Mouse (Mus musculus): ENCODE measurements around the gene Mindy4b-ps. TPM values are rescaled to one million over a fixed set of nuclear protein-coding genes. Genes with fewer than 3 reads are reported as not detected.

Mindy4b-ps gene
- polyA plus RNA-seq, 1 experiment from 2014 or later: not detected

DNA sequence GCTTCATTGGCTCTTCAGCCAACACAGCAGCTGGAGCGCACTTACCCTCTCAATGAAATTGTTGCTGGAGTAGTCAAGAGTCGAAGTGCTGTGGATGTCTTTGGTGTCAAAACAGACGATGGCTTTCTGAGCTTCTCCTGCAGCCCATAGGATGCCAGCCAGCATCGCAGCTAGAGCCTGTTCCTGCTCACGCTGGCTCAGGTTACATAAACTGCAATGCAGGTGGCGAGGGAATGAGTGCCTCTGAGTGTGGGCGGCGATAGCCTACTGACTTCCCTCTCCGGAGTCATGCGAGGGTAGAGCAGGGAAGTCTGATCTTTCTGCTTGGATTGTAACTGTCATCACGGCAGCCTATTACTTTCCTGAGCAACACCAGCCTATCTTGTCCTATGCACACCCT is 11.8 kb downstream of the Mindy4b-ps start:
- 69% methylated on average over 11 of the region's 11 CpGs for WGBS
- peaks cover 13% of the 10 kb centered on the region for H3K4me1 ChIP-seq
- no peak for DNase-seq (ENCODE audit: low spot score)
- H3K4me3 ChIP-seq: no peak overlapping the region
- H3K36me3 ChIP-seq: no peaks in the 10 kb centered on the region
- H3K27ac ChIP-seq (replicated peaks): no peak overlapping the region
- H3K27me3 ChIP-seq (ENCODE audit: low read depth, poor library complexity, severe bottlenecking): peaks cover 88% of the 10 kb centered on the region
- H3K9me3 ChIP-seq (replicated peaks): no peaks in the 10 kb centered on the region

DNA sequence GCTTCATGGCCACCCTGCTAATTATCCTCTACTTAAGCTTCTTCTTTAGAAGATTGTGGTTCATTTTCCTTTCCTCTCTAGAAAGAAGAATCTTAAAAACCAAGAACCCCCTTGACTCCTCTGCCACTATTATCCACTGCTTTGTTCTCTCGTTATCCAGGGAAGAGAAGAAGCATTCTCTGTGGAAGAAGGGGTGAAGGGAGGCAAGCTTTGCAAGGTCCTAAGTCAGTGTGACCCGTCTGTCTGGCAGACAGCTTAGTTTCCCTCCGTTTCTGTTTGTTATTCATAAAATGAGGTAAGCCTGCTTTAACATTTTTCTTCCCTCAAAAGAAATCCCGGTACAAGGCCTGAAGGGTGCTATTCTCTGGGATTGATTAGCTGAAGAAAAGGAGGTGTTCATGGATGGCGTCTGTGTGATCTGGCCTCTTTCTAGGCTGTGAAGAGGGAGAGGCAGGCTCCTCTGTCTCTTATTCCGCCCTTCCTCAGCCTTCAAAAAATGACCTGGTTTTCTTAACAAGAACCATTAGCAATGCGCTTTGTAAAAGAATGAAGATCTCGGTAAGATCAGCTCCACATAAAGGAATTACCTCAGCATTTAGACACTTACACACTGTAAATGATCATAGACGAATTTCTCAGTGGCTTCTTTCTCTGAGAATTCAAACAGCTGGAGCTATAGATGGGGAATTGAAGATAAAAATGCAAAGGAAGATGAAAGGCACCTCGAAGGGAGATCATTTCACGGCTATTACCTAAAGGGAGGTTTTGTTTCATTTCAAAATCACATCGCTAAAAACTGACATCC is 12.8 kb downstream of the Mindy4b-ps start:
- H3K27me3 ChIP-seq (ENCODE audit: low read depth, poor library complexity, severe bottlenecking): peaks cover 78% of the 10 kb centered on the region

DNA sequence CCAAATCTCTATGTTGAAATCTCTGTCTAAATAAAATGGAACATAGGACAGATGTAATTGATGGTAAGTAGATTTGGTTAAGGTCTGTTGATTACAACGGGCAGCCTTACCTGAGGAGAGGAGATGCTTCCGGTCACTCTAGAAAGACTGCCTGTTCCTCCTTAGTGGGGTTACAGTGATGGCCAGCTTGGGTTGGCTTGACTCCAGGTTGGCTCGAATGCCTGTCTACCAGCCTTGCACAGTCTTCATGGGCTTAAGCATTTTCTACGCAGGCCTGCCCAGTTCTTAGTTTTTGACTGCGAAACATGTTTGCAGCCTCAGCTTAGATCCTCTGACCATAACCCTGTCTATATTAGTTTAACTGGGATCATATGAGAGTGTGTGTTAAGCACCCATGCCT is 13.5 kb downstream of the Mindy4b-ps start:
- Histone ChIP-seq H3K27me3 (ENCODE audit: low read depth, poor library complexity, severe bottlenecking) (peaks cover 71% of the 10 kb centered on the region), H3K27ac (replicated peaks) (no peak overlapping the region), H3K4me1 (peaks cover 13% of the 10 kb centered on the region), H3K36me3 (no peaks in the 10 kb centered on the region), H3K9me3 (replicated peaks) (no peaks in the 10 kb centered on the region), H3K4me3 (no peak overlapping the region)
- no peak for DNase-seq (ENCODE audit: low spot score)
- 91% methylated on average over 5 of the region's 5 CpGs for WGBS

More for the DNA sequence above, 12.8 kb downstream of the Mindy4b-ps start:
- Histone ChIP-seq H3K4me1 (peaks cover 13% of the 10 kb centered on the region), H3K36me3 (no peaks in the 10 kb centered on the region), H3K9me3 (replicated peaks) (no peaks in the 10 kb centered on the region), H3K4me3 (no peak overlapping the region), H3K27ac (replicated peaks) (no peak overlapping the region)
- WGBS: 53% methylated on average over 12 of the region's 12 CpGs
- DNase-seq (ENCODE audit: low spot score): no peak

DNA sequence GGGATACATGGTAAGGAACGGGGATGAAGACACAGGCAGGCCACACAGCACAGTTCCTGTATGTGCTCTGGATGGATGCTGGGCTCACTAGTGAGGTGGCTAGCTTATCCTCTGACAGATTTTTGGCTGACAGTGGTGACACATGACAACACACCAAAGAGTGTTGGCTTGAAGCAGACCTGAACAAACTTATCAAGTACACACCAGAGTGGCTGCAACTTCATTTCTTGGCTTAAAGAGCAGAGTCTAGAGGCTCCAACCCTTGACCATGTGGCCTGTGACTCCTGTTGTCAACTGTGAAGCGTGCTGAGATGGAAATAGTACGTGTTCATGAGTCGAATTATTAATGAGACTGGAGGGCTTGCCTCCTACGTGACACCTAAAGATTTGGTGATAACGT is 17.4 kb downstream of the Mindy4b-ps start:
- Histone ChIP-seq H3K27ac (replicated peaks) (no peak overlapping the region), H3K9me3 (replicated peaks) (no peaks in the 10 kb centered on the region), H3K36me3 (no peaks in the 10 kb centered on the region), H3K4me1 (peaks cover 10% of the 10 kb centered on the region), H3K4me3 (no peak overlapping the region), H3K27me3 (ENCODE audit: low read depth, poor library complexity, severe bottlenecking) (peaks cover 32% of the 10 kb centered on the region)
- 89% methylated on average over 6 of the region's 6 CpGs for WGBS
- DNase-seq (ENCODE audit: low spot score): no peak

DNA sequence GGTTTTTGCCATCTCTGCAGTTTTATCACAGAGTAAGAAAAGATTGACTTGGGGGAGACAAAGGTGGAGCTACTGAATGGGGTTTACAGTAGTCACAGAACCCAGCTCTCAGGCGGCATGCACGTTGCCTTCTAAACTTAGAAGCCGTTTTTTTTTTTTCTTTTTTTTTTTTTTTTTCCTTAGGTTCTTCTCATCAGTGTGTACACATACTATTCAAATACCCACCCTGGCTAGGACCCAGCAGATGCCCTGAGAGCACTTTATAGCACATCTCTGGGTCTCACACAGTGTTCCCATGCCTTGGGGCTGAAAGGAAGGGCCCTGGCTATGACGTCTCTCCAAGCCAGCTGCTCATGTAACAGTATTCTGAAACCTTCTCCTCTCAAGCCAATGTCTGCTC is 23.4 kb downstream of the Mindy4b-ps start:
- no peak overlapping the region for H3K4me3 ChIP-seq
- no peaks in the 10 kb centered on the region; the same call in 1 of the 2 replicates for H3K27me3 ChIP-seq (ENCODE audit: low read depth, poor library complexity, severe bottlenecking)
- no peaks in the 10 kb centered on the region for H3K36me3 ChIP-seq
- no peaks in the 10 kb centered on the region for H3K4me1 ChIP-seq
- WGBS: 89% methylated on average over 4 of the region's 4 CpGs
- no peaks in the 10 kb centered on the region for H3K9me3 ChIP-seq (replicated peaks)
- H3K27ac ChIP-seq (replicated peaks): no peak overlapping the region
- no peak for DNase-seq (ENCODE audit: low spot score)

DNA sequence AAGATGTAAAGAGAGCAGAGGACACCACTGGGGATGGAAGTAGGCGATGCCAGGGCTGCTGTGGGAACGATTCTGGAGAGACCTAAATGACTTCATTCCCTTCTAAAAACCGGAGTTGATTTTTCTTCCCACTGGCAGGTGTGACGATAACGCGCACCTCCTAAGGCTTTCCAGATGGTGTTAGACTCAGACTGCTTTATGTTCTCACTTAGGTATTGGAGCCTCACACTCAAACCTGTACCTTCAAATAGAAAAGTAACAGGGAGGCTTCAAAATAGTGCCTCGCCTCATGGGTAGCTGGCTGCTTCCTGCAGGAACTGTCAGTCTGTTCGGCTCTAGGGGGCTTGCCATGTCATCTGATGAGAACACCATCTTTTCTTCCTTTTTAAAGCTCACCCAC is 23.9 kb downstream of the Mindy4b-ps start:
- no peaks in the 10 kb centered on the region for H3K36me3 ChIP-seq
- no peaks in the 10 kb centered on the region for H3K9me3 ChIP-seq (replicated peaks)
- H3K4me1 ChIP-seq: no peaks in the 10 kb centered on the region
- H3K27me3 ChIP-seq (ENCODE audit: low read depth, poor library complexity, severe bottlenecking): no peaks in the 10 kb centered on the region; the same call in 1 of the 2 replicates
- DNase-seq (ENCODE audit: low spot score): no peak
- no peak overlapping the region for H3K4me3 ChIP-seq
- no peak overlapping the region for H3K27ac ChIP-seq (replicated peaks)
- 84% methylated on average over 8 of the region's 8 CpGs for WGBS

DNA sequence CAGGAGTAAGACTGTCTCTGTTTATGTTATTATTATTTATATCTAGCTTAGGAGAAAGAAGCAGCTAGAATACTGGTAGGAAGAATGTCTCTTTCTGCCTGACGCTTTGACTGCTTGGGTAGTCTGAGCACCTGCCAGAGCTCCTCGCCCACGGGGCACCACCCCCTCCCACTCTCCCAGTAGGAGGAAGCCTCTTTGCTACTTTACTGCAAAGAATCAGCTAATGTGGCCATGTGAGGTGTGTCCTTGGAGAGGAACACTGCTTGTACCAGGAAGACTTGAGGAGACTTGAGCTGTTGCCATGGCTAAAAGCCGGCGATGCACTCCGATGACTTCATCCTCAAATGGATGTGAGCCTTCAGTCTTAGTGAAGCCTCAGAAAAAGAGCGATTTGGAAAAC is 32.6 kb downstream of the Mindy4b-ps start:
- no peaks in the 10 kb centered on the region for H3K9me3 ChIP-seq (replicated peaks)
- peaks cover 11% of the 10 kb centered on the region for H3K27me3 ChIP-seq (ENCODE audit: low read depth, poor library complexity, severe bottlenecking)
- no peak overlapping the region for H3K4me3 ChIP-seq
- no peak for DNase-seq (ENCODE audit: low spot score)
- no peak overlapping the region for H3K27ac ChIP-seq (replicated peaks)
- no peaks in the 10 kb centered on the region for H3K36me3 ChIP-seq
- WGBS: 80% methylated on average over 7 of the region's 7 CpGs
- H3K4me1 ChIP-seq: peaks cover 9% of the 10 kb centered on the region; the same call in 1 of the 2 replicates

DNA sequence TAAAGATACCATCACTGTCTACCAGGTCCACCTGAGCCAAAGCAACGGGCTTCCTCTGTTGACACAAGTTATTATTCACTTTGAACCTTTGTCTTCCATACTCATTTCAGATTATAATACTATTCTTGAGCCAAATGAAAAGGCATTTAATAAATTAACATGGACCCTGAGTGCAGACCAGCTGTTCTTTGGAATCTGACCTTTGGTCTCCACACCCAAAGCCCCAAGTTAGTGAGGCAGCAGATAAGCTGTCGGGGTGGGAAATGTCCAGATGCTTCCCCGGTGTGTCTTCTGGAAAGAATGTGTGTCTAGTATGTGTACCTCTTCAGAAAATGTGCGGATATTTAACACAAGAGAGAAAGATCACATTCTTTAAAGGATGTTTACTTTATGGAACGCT is 33.1 kb downstream of the Mindy4b-ps start:
- DNase-seq (ENCODE audit: low spot score): no peak
- Histone ChIP-seq H3K36me3 (no peaks in the 10 kb centered on the region), H3K27ac (replicated peaks) (no peak overlapping the region), H3K27me3 (ENCODE audit: low read depth, poor library complexity, severe bottlenecking) (peaks cover 12% of the 10 kb centered on the region), H3K4me3 (no peak overlapping the region), H3K9me3 (replicated peaks) (no peaks in the 10 kb centered on the region), H3K4me1 (peaks cover 9% of the 10 kb centered on the region; the same call in 1 of the 2 replicates)
- WGBS: 74% methylated on average over 5 of the region's 5 CpGs

DNA sequence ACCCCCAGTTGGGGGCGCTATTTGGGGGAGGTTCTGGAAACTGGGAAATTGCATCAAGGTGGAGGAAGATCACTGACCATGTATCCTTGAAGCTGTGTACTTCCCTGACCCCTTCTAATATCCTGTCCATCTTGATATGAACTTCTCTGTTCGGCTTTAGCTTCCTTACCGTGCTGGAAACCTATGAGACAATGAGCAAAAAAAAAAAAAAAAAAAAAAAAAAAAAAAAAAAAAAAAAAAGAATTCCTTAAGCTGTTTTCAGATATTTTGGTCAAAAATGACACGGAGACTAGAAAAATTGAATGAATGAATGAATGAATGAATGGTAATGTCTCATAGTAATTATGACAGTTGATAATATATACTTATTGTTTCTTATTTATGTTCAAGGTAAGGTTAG is 35.6 kb downstream of the Mindy4b-ps start:
- 73% methylated on average over 4 of the region's 4 CpGs for WGBS
- no peak overlapping the region for H3K27ac ChIP-seq (replicated peaks)

DNA sequence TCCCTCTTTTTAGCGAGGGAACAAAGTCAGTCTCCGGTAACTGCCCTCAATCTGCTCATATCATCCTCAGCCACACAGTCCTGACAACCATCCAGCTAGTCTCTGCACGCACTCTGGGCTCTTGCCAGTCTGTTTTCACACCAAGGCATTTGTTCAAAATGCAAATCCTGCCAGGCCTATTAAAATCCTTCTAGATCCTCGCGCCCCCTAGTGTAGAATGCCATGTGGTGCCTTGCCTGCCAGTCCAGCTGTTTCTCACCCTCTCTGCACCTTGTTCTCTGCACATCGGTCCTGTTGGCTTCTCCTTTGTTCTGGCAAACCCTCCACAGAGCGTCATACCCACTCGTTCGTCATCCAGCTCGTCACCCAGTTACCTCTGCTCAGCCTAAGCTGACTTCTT is 36.2 kb downstream of the Mindy4b-ps start:
- H3K36me3 ChIP-seq: no peaks in the 10 kb centered on the region
- peak; percentile 56 for DNase-seq (ENCODE audit: low spot score)
- H3K9me3 ChIP-seq (replicated peaks): no peaks in the 10 kb centered on the region
- H3K4me3 ChIP-seq: no peak overlapping the region
- WGBS: 28% methylated on average over 10 of the region's 10 CpGs
- H3K27ac ChIP-seq (replicated peaks): no peak overlapping the region
- peaks cover 9% of the 10 kb centered on the region; the same call in 1 of the 2 replicates for H3K4me1 ChIP-seq
- H3K27me3 ChIP-seq (ENCODE audit: low read depth, poor library complexity, severe bottlenecking): peaks cover 23% of the 10 kb centered on the region

More for the DNA sequence above, 35.6 kb downstream of the Mindy4b-ps start:
- Histone ChIP-seq H3K36me3 (no peaks in the 10 kb centered on the region), H3K4me3 (no peak overlapping the region), H3K27me3 (ENCODE audit: low read depth, poor library complexity, severe bottlenecking) (peaks cover 23% of the 10 kb centered on the region), H3K9me3 (replicated peaks) (no peaks in the 10 kb centered on the region), H3K4me1 (peaks cover 9% of the 10 kb centered on the region; the same call in 1 of the 2 replicates)
- DNase-seq (ENCODE audit: low spot score): no peak

DNA sequence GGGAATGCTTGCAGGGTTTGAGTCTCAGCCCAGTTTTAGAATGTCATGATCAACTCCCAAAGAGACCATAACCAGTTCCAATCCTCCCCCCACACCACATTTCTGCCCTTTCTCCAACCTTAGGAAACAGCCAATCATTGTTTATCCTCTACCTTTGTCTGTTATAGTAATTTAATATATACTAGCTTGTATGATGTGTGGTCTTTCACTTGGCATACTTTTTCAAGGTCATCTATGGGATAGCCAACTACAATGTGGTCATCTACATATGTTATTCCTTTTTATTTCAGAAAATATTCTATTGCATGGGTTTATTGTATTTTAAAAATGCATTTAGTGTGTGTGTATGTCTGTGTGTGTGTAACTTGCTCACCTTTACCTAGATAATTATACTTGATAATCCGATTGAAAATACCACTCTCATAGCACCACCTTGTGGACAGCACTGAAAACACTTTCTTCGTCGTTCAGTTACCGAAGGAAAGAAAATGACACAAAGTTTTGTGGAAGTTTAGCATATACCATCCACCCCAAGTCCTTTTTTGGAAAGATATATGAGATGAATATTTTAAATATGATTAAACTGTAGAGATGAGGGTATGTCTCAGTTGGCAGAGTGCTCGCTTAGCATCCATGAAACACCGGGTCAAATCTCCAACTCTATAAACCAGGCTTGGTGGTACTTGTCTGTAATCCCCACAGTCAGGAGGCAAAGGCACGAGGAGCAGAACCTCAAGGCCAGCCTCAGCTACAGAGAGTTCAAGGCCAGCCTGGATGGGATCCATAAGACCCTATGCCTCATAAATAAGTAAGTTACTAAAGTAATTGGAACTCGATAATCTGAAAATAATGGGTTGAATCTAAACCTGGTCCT is 37.7 kb downstream of the Mindy4b-ps start:
- Histone ChIP-seq H3K9me3 (replicated peaks) (no peaks in the 10 kb centered on the region), H3K4me1 (peaks cover 6% of the 10 kb centered on the region; the same call in 1 of the 2 replicates), H3K36me3 (no peaks in the 10 kb centered on the region), H3K4me3 (no peak overlapping the region), H3K27me3 (ENCODE audit: low read depth, poor library complexity, severe bottlenecking) (peaks cover 23% of the 10 kb centered on the region), H3K27ac (replicated peaks) (no peak overlapping the region)
- WGBS: 42% methylated on average over 8 of the region's 8 CpGs
- no peak for DNase-seq (ENCODE audit: low spot score)

DNA sequence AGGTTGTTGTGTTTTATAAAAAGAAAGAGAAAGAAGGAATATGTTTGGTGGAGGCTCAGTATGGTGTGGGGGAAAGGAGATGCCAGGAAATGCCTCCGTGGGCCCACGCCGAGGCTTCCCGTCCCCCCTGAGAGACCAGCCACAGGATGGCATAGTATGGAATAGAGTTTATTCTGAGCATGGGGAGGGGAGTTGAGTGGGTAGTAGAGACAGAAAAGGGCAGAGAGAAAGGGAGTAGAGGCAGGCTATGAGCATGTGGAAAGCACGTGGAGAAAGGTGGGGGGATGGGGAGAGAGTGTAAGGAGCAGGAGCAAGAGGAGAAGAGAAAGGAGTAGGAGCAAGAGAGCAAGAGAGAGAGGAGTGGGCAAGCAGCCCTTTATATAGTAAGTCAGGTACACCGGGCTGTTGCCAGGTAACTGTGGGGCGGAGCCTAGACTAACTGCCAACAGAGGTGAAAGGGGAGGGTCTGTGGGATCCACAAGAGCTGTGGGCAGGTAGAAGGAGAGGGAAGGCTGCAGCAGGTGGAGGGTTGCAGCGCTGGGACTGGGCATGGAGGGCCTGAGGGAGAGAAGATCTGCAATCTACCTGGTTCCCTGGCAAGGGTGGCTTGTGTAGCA is 38.4 kb downstream of the Mindy4b-ps start:
- H3K4me1 ChIP-seq: peaks cover 4% of the 10 kb centered on the region; the same call in 1 of the 2 replicates
- 57% methylated on average over 8 of the region's 8 CpGs for WGBS
- no peak overlapping the region for H3K27ac ChIP-seq (replicated peaks)
- H3K36me3 ChIP-seq: no peaks in the 10 kb centered on the region
- no peaks in the 10 kb centered on the region for H3K9me3 ChIP-seq (replicated peaks)
- peaks cover 23% of the 10 kb centered on the region for H3K27me3 ChIP-seq (ENCODE audit: low read depth, poor library complexity, severe bottlenecking)
- H3K4me3 ChIP-seq: no peak overlapping the region
- DNase-seq (ENCODE audit: low spot score): no peak

Data from midbrain, embryonic 10.5 days (tissue).